ENCODE assay signal across 17 mouse cellular contexts in the genomic region with DNA sequence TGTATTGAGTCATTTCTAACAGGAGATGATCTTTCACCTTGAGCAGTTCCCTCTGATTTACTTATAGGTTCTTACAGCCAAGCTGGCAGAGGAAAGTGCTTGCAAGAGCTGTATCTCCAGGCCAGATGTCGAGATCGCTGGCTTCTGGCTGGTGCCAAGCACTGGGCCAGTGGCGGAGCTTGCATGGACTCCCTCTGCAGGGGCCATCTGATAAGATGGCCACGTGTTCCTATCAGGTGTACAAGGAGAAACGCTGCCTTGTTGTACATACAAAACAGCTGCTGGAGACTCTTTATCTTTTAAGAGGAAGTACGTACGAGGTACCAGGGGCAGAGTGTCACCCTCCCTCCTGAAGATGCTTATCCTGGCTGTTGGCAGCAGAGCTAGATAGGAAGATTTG.
DNase-seq lines count a peak whose midpoint lies in the region; ATAC-seq and TF ChIP-seq lines count a peak whose summit lies in the region.
"Had no signal": no experiment of that assay in that cellular context is flagged by ENCODE, and none has a peak within 500 bp of the region (broad histone marks: within the 10 kb centered on the region; RNA-seq: fewer than 3 reads in every experiment).

No protein-coding gene starts in this region.

- no peak for TF ChIP-seq CTCF in stomach, postnatal 0 days (IDR thresholded peaks at IDR 0.05; ENCODE audit: low read depth)

- H3K27me3 ChIP-seq in liver, embryonic 12.5 days (replicated peaks): no peaks in the 10 kb centered on the region
- H3K27me3 ChIP-seq in stomach, postnatal 0 days (ENCODE audit: control insufficient read depth, insufficient read depth, low read length): no peaks in the 10 kb centered on the region
- no peaks in the 10 kb centered on the region for H3K27me3 ChIP-seq in forebrain, embryonic 12.5 days
- H3K27me3 ChIP-seq: embryonic facial prominence, embryonic 12.5 days; heart, embryonic 15.5 days; hindbrain, embryonic 12.5 days had no signal

- H3K4me1 ChIP-seq in liver, embryonic 12.5 days: peaks cover 6% of the 10 kb centered on the region
- no peaks in the 10 kb centered on the region for H3K4me1 ChIP-seq in stomach, postnatal 0 days (replicated peaks; ENCODE audit: control insufficient read depth, insufficient read depth)
- peaks cover 4% of the 10 kb centered on the region; the same call in 1 of the 2 replicates for H3K4me1 ChIP-seq in forebrain, embryonic 12.5 days
- H3K4me1 ChIP-seq: embryonic facial prominence, embryonic 12.5 days had no signal

- H3K9ac ChIP-seq in liver, embryonic 12.5 days: no peak overlapping the region
- no peak overlapping the region for H3K9ac ChIP-seq in stomach, postnatal 0 days (ENCODE audit: low read length)
- no peak overlapping the region for H3K9ac ChIP-seq in forebrain, embryonic 12.5 days
- H3K9ac ChIP-seq: embryonic facial prominence, embryonic 12.5 days; heart, embryonic 15.5 days; hindbrain, embryonic 12.5 days had no signal

- H3K36me3 ChIP-seq in liver, embryonic 12.5 days: no peaks in the 10 kb centered on the region; the same call in 1 of the 2 replicates
- no peaks in the 10 kb centered on the region; the same call in 1 of the 2 replicates for H3K36me3 ChIP-seq in stomach, postnatal 0 days (ENCODE audit: control insufficient read depth, insufficient read depth, low read length)
- peaks cover 6% of the 10 kb centered on the region for H3K36me3 ChIP-seq in forebrain, embryonic 12.5 days (replicated peaks)

- no peak overlapping the region for H3K4me2 ChIP-seq in liver, embryonic 12.5 days
- H3K4me2 ChIP-seq in stomach, postnatal 0 days (replicated peaks; ENCODE audit: low read depth): no peak overlapping the region
- no peak overlapping the region for H3K4me2 ChIP-seq in forebrain, embryonic 12.5 days
- H3K4me2 ChIP-seq: embryonic facial prominence, embryonic 12.5 days; heart, embryonic 15.5 days; hindbrain, embryonic 12.5 days had no signal

- WGBS in liver, embryonic 12.5 days (ENCODE audit: insufficient replicate concordance): 40% methylated on average over 7 of the region's 7 CpGs
- WGBS in stomach, postnatal 0 days: 62% methylated on average over 7 of the region's 7 CpGs
- WGBS in forebrain, embryonic 12.5 days: 93% methylated on average over 7 of the region's 7 CpGs

- H3K9me3 ChIP-seq in liver, embryonic 12.5 days (replicated peaks): no peaks in the 10 kb centered on the region
- H3K9me3 ChIP-seq in stomach, postnatal 0 days (ENCODE audit: control insufficient read depth, low read length): no peaks in the 10 kb centered on the region
- no peaks in the 10 kb centered on the region for H3K9me3 ChIP-seq in forebrain, embryonic 12.5 days
- H3K9me3 ChIP-seq: embryonic facial prominence, embryonic 12.5 days; heart, embryonic 15.5 days; hindbrain, embryonic 12.5 days had no signal

- no peak for TF ChIP-seq EP300 in stomach, postnatal 0 days (optimal IDR thresholded peaks at IDR 0.05)

- no peak overlapping the region for H3K27ac ChIP-seq in liver, embryonic 12.5 days
- no peak overlapping the region for H3K27ac ChIP-seq in stomach, postnatal 0 days (replicated peaks)
- H3K27ac ChIP-seq in forebrain, embryonic 12.5 days: no peak overlapping the region
- H3K27ac ChIP-seq: embryonic facial prominence, embryonic 12.5 days; heart, embryonic 15.5 days; hindbrain, embryonic 12.5 days had no signal

- peak; percentile 22 for DNase-seq in lung, postnatal 36 days
- no peak for DNase-seq in lung, postnatal 4 days
- peak; percentile 61 for DNase-seq in adipocyte (ENCODE audit: low spot score)
- no peak for DNase-seq in stomach, postnatal 0 days (ENCODE audit: low spot score)
- no peak for DNase-seq in heart, postnatal 4 days
- no peak for DNase-seq in spleen, postnatal 10 days (ENCODE audit: low spot score in 2 of 2)
- DNase-seq: heart, adult 11 months; layer of hippocampus, adult 9-11 months; midbrain, embryonic 14.5 days; right cerebral cortex, adult 18-20 months had no signal

- ATAC-seq in liver, embryonic 12.5 days: peak; percentile 58; the same call in 1 of the 2 replicates
- 0 out of 2 replicates have a peak, but pooled peaks have one; percentile 49 for ATAC-seq in stomach, postnatal 0 days (ENCODE audit: low FRiP score, low TSS enrichment)
- ATAC-seq in forebrain, embryonic 12.5 days (ENCODE audit: low FRiP score): no peak
- ATAC-seq: activated CD4-positive, CD25-positive, alpha-beta regulatory T cell, adult 4 months; CD4-positive, CD25-positive, alpha-beta regulatory T cell, adult 4 months had no signal

- no peak overlapping the region for H3K4me3 ChIP-seq in liver, embryonic 12.5 days
- H3K4me3 ChIP-seq in stomach, postnatal 0 days (ENCODE audit: low read depth, low read length): no peak overlapping the region
- no peak overlapping the region for H3K4me3 ChIP-seq in forebrain, embryonic 12.5 days (replicated peaks)
- H3K4me3 ChIP-seq: embryonic facial prominence, embryonic 12.5 days; heart, embryonic 15.5 days; hindbrain, embryonic 12.5 days had no signal

Comparison
In these comparisons a context has a peak if more than half of its experiments do, and no peak if none do; other contexts are left out.
1. DNase-seq: peak in lung, postnatal 36 days (single experiment) and adipocyte (single experiment); none in lung, postnatal 4 days (0 of 2), stomach, postnatal 0 days (single experiment), heart, postnatal 4 days (single experiment) and spleen, postnatal 10 days (0 of 2).